Mouse (Mus musculus) lung, postnatal 36 days (tissue): ENCODE results near the gene Itgal.
"Not testable (repeated sequence)": the region's sequence is repeated elsewhere in the genome, so short reads cannot be mapped to it uniquely, and the experiment has no call there.

Source experiments
- DNase-seq: peaks from one replicate; pipeline ENCODE4 v3.0.0; 2022; ENCODE audit warnings: mixed read lengths

The Itgal gene

DNA sequence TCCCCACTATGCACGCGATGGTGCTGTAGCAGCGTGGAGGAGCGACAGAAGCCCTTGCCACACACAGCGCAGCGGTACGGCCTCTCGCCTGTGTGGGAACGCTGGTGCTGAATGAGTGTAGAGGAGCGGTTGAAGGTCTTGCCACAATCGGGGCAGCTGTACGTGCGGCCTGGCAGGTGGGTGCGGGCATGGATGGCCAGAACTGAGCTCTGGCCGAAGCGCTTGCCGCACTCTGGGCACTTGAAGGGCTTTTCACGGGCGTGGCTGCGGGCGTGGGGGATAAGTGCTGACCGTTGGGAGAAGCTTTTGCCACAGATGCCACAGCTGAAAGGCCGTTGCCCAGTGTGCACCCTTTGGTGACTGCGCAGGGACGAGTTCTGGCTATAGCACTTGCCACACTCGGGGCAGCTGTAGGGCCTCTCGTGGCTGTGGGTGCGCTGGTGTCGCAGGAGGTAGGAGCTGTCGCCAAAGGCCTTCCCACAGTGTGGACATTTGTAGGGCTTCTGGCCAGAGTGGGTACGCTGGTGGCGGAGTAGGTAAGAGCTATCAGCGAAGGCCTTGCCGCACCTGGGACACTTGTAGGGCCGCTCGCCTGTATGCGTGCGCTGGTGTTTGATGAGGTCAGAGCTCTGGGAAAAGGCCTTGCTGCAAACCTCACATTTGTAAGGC is 47.4 kb downstream of the Itgal start:
- DNase-seq, result no peak

GRCm38 (mm10) chr7:127344371-127344770 is 48.3 kb downstream of the Itgal start:
- DNase-seq, result no peak

GRCm38 (mm10) chr7:127345092-127345491 is 49.0 kb downstream of the Itgal start:
- DNase-seq, result peak; percentile 42

GRCm38 (mm10) chr7:127345512-127346325 is 49.7 kb downstream of the Itgal start, which contains the start of gene Zfp768:
Zfp768 (minus strand) TSS chr7:127345589.
- peak; percentile 94 for DNase-seq

DNA sequence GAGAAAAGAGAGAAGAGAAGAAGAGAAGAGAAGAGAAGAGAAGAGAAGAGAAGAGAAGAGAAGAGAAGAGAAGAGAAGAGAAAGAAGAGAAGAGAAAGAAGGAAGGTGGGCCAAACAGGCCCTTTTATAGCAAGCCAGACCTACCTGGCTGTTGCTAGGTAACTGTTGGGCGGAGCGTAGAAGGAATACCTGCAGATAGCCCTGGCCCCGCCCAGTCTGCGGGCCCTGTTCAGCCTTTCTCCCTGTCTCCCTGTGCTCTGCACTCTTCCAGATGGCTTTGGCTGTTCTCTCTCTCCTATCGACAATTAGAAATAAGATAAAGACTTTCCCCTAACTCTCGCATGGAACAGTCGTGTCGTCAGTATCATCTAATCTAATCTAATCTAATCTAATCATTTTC is 50.6 kb downstream of the Itgal start:
- peak; percentile 94 for DNase-seq

GRCm38 (mm10) chr7:127351230-127352004 is 55.4 kb downstream of the Itgal start:
- no peak for DNase-seq

DNA sequence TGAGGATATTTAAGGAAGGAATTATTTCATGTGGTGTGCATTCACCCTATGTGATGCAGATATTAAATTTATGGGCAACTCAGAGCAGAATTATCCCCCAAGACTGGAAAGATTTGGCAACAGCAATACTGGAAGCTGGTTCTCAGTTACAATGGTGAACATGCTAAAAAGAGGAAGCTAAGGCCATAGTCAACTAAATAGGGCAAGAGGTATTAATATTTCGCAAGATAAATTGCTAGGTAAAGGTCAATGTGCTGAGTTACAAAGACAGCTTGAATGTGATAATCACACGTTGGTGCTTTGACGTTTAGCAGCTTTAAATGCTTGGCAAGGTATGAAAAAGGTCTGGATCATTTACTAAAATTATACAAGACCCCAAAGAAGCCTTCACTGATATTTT is 59.7 kb downstream of the Itgal start:
- no peak for DNase-seq

GRCm38 (mm10) chr7:127357871-127358270 is 61.8 kb downstream of the Itgal start:
- no peak for DNase-seq

DNA sequence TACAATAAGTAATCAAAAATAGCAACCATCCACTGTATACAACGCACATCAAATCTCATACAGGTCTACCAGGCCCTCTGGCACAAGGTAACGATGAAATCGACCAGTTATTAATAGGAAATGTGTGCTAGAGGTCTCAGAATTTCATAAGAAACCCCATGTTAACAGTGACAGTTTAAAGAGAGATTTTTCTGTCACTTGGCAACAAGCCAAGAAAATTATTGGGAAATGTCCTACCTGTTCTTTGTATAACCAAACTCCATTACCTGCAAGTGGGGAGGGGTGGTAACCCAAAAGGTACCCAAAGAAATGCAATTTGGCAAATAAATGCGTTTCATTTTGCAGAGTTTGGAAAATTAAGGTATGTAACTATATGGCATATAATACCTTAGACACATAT is 62.4 kb downstream of the Itgal start:
- no peak for DNase-seq

DNA sequence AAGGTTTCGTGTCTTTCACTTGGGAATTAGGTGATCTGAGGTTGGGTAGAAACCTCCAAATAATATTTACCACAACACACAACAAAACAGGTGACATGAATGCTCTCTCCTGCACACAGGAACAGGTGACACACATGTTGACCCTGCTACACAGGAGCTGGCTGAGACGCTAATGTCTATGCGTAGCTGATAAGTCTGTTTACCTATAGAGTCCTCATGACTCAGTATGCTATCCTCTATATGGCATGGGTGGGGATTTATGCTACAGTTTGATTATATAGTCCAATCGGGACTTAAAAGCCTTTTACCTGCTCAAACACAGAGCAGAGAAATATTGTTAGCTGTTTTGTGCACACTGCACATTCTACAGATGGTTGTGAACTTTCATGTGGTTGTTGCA is 64.2 kb downstream of the Itgal start:
- DNase-seq, result no peak

DNA sequence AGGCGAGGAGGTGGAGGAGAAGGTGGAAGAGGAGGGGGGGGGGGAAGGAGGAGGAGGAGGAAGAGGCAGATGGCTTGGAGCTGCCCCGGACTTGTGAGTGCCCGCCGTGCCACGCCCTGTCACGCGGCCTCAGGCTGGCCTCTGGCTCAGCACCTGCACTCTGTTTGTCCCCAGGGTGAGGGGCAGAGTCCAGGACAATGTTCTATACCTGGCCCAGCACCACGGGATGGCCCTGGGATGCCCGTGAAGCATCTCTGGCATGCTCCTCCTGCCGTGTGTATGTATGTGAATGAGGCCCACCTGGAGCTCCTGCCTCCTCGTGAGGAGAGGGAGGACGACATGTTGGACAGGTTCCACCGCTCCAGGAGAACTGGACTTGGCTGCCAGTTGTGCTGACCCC is 65.4 kb downstream of the Itgal start:
- no peak for DNase-seq

DNA sequence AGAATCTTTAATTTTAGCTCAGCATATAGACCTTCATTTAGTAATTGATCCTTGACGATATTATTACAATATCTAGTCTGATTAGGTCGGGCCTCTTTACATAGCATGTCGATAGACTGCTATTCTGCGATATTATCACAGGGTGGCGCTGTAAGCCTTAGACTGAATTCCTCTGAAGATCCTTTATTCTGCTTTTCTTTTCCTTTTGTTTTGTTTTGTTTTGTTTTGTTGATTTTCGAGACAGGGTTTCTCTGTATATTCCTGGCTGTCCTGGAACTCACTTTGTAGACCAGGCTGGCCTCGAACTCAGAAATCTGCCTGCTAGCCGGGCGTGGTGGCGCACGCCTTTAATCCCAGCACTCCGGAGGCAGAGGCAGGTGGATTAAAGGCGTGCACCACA is 66.4 kb downstream of the Itgal start:
- DNase-seq, result peak; percentile 69

DNA sequence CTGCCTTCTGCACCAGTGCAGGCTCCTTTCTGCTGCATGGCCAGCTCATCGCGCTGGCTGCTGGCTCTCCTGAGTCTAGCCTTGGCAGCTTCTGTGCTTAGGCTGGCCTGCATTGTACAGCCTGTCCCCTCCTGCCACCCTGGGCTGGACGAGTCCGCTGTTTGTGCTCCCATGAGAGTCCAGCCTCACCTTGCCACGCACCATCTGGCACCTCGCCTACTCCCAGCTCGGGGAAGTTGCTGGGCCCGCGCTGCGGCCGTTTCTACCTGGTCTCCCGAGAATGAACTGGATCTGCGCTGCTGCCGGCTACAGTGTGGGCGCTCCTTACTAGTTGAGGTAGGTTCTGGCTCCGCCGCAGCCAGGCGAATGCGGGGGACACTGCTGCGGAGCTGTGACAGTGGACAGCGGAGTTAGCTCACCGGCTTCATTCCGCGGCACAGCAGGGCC is 67.4 kb downstream of the Itgal start:
- peak; percentile 38 for DNase-seq

GRCm38 (mm10) chr7:127364166-127364565 is 68.1 kb downstream of the Itgal start:
- DNase-seq, result peak; percentile 29

- DNase-seq, result no peak
These were observed 70.2 kb downstream of the Itgal start for GRCm38 (mm10) chr7:127366249-127366648.

- no peak for DNase-seq
These were observed 75.2 kb downstream of the Itgal start for GRCm38 (mm10) chr7:127371213-127371612.

GRCm38 (mm10) chr7:127371870-127372269 is 75.8 kb downstream of the Itgal start:
- not testable (repeated sequence) for DNase-seq

DNA sequence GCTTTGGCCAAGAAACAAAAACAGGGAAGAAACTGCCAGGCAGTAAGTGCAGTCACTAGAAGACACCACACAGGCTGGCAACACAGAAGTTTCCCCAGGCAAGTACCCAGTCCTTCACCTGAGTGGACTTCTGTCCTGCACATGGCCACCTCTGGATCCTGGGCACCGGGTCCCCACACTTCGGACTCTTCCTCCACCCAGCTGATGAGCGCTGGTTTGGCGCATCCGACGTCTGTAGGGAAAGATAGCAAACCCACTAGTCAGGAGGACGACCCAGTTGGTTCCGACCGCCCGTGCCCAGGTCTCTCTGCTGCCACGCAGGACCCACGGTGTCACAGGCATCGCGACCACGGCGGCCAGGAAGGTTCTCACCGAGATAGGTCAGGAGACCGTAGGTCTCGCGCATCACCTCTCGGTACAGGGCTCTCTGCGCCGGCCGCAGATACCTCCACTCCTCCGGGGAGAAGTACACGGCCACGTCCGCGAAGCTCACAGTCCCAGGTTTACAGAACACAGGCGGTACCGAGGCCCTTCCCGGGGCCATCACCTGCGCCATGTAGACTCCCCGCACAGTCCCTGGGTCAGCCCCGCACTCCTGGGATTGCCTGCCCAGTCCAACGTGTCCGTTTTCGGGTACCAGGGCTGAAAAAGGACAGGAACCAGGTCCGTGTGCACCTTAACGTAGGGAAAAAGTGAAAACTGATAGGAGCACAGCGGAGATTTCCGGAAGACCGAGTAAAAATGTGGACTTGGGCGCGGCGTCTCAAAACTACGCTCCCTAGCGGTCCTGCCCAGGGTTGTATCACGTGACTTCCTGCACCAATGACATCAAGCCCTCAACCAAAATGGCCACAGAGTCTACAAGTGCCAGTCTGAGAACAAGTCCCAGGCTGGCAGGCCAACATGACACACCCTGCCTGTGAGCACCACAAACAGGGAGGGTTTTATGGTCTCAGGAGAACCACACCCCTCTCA is 79.5 kb downstream of the Itgal start, which contains the start of gene Zfp747:
Gene Zfp747 (minus strand): TSS at position 780 of the 975 bp plus-strand sequence.
- peak; percentile 99 for DNase-seq

GRCm38 (mm10) chr7:127378310-127378921 is 82.4 kb downstream of the Itgal start:
- DNase-seq, result no peak
